Mouse (Mus musculus): ENCODE measurements around the gene Paf1.
"Not testable (repeated sequence)": the region's sequence is repeated elsewhere in the genome, so short reads cannot be mapped to it uniquely, and the experiment has no call there.

The Paf1 gene

DNA sequence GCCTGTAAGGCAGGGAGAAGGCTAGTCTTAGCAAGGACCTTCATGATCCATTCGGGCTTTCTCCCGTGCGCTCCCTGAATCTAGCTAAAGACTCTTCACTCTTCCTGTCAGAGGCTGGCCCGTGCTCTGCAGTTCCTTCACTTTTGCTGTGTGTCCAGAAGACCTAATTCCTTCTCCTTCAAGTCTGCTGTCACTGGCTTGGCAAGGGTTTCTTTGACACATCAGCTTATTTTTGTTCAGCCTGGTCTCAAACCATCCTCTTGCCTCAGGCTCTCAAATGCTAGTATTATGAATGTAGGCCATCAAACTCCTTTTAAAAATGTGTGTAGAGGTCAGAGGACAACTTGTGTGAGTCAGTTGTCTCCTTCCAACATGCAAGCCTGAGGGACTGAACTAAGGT lies 9.1 kb upstream of the Paf1 start:
- no peak for DNase-seq (ENCODE audit: low spot score in 2 of 2)

DNA sequence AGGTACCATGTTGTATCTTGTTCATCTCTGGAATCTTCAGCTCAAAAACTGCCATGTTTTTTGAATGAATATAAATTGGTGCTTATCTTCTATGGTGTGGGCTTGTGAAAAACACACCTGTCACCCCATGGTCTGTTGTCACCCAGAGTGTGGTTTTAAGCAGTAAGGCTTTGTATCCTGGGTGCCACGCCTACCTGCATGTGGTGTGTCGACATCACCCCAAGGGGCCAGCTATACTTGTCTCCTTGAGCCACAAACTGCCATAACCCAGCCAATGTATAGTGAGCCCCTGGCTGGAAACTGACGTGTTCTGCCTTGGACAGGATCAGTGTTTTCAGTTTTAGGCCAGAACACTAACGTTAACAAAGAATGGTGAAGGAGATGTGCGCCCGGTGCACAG lies 8.6 kb upstream of the Paf1 start:
- peak; percentile 52 to 58 for DNase-seq (ENCODE audit: low spot score in 2 of 2)

DNA sequence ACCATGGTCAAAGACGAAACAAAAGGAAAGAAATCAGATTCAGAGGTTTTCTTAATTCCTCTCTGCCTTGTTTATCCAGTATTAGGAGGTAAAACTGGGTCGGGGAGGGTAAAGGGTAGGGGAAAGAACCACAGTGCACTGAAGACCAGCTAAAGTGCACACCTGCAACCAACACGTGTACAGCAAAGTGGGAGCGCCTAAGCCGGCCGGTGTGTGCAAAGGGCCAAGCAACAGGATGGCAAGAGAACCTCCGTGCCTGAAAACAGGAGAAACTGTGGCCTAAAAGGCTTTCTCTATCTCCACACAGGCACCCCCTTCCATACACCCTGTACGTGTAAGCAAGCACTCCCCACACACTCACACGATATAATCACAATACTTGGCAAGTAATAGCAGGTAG lies 7.6 kb upstream of the Paf1 start:
- no peak for DNase-seq (ENCODE audit: low spot score in 2 of 2)

DNA sequence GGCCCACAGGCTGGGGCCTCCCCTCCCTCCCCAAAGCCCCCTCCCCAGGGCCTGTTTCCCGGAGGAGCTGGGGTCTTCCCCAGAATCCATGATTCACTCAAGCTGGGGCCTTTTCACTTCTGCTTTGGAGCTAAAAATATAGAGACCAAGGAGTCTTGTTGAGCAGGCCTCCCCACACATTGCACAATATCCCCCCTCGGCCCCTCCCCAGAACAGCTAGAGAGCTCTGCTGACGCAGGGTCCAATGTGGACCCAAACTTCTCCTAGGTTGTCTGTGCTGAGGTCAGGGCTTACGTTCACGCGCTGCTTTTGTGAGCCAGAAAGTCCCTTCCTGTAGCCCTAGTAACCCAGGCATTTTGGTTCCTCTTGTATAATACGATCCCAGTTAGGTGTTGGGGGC lies 6.7 kb upstream of the Paf1 start:
- no peak for DNase-seq (ENCODE audit: low spot score in 2 of 2)

DNA sequence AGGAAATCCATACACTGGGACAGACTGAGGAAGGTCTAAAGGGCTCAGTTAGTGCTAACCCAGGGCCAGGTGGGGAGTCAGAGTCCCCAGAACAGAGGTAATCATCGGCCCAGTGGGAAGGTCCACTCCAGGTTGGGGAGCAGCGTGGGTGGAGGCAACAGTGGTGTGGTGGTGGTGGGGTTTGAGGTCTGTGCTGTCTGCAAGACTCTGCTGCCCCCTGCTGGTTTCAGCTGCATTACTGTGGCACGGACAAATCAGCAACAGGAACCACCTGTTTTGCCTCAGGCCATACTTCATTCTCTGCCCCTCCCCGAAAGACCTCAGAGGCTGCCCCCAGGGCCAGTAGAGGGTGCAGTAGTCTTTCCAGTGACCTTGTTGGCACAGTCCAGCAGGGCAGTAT lies 6.3 kb upstream of the Paf1 start:
- DNase-seq (ENCODE audit: low spot score in 2 of 2) = peak; percentile 84 to 90

DNA sequence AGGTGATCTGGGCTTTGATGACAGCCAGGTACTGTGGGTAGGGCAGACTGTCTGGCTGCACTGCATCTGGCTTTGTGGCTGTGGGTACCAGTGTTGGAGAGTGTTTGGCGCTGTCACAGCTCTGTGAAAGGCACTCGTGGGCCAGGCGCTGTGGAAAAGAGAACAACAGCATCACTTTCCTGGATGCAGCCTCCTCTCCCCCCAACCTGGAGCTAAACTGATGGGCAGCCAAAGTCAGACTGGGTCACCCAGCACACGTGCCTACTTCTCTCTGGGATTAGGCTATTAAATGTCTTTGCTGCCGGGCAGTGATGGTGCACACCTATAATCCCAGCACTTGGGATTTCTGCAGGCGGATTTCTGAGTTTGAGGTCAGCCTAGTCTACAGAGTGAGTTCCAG lies 5.9 kb upstream of the Paf1 start:
- DNase-seq (ENCODE audit: low spot score in 2 of 2) = not testable (repeated sequence)

DNA sequence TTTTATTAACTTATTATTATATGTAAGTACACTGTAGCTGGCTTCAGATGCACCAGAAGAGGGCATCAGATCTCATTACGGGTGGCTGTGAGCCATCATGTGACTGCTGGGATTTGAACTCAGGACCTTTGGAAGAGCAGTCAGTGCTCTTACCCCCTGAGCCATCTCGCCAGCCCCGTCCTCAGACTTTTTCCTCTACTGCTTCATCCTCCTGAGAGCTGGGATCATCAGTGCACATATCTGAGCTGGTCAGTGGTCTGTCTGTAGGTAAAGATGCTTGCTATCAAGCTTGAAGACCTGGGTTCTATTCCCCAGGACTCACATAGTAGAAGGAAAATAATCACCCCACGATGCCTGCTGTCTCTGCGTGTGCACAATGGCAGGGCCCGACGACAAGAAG lies 5.4 kb upstream of the Paf1 start:
- not testable (repeated sequence) for DNase-seq (ENCODE audit: low spot score in 2 of 2)

DNA sequence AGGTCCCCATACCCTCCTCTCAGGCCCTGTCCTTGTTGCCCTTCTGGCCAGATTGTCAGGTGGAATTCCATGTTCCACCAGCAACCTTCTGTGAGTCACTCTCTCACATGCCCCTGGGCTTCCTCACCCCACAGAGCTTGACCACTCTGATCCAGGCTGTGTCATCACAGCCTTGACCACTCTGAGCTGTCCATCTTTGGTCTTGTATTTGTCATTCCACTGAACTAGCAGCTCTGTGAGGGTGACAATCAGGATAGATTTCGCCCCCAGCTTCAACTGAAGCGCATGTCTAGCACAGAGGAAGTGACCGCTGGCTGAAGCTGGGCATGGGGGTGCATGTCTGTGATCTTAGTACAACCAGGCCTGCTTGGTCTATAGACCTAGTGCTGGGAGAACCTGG lies 2.4 kb upstream of the Paf1 start:
- no peak for DNase-seq (ENCODE audit: low spot score in 2 of 2)

DNA sequence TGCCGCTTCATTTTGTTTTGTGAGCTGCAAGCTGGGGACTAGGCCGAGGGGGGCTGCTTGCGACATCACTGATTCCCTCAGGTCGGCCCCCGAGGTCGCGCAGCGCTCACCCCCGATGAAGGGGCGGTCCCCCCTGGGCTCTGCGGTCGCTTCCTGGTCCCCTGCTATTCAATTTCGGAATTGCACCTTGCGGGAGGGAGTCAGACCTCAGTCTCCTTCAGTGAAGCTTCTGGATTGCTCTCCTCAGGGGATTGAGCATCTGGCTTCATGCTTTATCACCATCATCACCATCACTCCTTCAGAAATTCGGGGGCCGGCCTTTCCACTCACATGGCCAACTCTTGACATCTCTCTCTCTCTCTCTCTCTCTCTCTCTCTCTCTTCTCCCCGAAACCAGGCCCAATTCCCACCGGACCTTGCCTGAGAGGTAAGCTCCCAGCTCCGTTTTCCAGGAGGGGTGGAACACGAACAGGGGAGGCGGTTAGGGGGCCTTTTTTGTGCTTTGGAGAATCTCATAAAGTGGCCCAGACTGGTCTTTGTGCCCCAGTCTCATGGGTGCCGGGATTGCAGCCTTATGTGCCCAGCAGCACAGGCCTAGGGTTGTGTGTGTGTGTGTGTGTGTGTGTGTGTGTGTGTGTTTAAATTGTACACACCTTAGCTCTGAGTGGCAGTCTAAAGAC lies 661 bp downstream of the Paf1 start:
- DNase-seq (ENCODE audit: low spot score in 2 of 2) = no peak

DNA sequence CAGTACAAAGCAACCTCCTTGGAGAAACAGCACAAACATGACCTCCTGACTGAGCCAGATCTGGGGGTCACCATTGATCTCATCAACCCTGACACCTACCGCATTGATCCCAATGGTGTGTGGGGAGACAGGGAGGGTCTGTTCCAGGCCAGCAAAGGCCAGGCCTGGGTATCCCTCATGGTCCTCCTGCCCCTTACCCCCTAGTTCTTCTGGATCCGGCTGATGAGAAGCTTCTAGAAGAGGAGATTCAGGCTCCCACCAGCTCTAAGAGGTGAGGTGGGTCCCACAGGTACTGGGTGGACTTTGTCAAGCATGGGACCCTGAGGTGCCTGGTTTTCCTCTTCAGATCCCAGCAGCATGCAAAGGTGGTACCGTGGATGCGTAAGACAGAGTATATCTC lies 2.7 kb downstream of the Paf1 start:
- DNase-seq (ENCODE audit: low spot score in 2 of 2) = no peak

DNA sequence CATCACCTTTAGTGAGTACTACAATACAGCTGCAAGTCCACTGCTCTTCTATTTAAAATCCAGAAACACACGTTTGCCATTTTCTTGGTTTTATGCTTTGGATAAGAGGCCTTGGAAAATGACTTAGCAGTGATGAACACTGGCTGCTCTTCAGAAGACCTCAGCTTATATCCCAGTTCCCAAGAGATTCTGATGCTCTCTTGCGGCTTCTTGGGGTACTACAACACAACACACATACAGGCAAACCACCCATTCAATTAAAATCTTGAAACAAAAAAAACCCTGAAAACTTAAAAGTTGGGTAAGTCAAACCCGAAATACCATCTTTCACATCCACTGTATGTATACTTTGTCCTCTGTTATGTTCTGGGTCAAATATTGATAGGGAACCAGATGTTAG lies 5.2 kb downstream of the Paf1 start:
- peak in 1 of 2 experiments; percentile 21 for DNase-seq (ENCODE audit: low spot score in 2 of 2)

DNA sequence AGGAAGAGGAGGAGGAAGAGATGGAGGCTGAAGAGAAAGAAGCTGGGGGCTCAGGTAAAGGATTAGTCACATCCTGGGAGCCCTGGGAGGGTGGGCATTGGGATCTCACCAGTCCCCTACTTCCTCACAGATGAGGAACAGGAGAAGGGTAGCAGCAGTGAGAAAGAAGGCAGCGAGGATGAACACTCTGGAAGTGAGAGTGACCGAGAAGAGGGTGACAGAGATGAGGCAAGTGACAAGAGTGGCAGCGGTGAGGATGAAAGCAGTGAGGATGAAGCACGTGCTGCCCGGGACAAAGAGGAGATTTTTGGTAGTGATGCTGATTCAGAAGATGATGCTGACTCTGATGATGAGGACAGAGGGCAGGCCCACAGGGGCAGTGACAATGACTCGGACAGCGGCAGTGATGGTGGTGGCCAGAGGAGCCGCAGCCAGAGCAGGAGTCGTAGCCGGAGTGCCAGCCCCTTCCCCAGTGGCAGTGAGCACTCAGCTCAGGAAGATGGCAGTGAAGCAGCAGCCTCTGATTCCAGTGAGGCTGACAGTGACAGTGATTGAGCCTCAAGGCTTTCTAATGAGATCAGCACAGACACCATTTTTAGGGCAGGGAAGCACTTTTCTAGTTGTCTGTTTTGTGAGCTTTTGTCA lies 6.1 kb downstream of the Paf1 start:
- DNase-seq (ENCODE audit: low spot score in 2 of 2) = no peak

DNA sequence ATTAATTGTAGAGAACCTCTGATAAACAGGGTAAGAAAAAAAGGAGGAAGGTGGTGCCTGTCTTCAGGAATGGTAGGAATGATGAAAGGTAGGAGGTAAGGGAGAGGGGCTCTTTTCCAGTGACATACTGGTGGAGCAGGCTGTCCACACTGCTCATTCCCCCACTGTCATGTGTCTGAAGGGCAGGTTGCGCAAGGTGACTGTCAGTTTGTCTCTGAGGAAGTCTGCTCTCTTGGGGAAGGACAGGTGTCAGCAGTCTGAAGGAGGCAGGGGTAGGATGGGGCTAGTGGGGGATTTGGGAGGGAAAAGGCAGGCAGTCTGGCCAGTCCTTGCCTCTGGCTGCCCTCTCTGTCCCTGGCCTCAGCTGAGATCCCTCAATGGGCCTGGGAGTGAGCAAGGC lies 8.3 kb downstream of the Paf1 start:
- DNase-seq (ENCODE audit: low spot score in 2 of 2) = no peak

DNA sequence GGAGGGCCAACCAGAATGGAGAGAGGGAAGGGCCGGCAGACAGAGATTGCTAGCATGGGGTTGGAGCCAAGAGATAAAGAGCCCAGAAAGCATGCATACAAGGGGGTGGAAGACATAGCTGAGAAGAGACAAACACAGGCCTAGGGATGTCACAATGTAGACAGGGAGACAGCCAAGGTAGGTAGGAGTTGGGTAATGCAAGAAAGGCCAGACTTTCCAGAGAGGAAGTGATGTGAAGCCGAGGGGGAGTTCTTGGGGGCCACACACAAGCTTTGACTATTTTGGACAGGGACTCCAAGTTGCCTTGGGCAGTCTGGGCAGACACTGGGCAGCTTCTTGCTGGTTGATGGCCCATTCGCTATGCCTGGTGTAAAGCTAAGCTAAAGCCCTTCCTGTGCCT lies 9.2 kb downstream of the Paf1 start:
- no peak for DNase-seq (ENCODE audit: low spot score in 2 of 2)

DNA sequence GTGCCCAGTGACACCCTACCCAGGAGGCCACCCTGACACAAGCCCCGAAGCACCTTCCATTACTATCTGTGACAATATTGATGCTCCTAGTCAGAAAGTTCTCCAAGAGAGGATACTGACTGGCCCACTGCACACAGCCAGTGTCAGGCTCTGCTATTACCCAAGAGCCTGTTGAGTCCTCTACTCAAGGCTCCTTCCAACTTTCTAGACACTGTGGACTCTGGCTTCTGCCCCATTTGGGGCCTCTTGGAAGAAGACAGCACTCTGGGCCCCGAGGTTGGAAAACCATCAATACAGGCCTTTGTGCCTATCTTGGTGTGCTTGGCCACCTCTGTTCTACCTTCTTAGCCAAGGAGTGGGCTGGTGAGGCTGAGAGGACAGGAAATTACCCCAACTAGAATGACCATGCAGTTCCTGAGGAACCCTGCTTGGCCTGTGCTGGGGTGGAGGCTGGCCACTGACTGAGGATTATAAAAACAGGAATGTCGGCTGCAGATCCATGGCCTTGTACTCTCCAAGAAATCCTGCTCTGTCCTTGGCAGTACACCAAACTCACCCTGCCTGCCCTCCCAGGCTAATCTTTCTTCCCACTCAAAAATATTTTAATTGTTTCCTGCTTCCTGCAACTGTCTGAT lies 18.2 kb downstream of the Paf1 start:
- DNase-seq (ENCODE audit: low spot score in 2 of 2) = no peak

DNA sequence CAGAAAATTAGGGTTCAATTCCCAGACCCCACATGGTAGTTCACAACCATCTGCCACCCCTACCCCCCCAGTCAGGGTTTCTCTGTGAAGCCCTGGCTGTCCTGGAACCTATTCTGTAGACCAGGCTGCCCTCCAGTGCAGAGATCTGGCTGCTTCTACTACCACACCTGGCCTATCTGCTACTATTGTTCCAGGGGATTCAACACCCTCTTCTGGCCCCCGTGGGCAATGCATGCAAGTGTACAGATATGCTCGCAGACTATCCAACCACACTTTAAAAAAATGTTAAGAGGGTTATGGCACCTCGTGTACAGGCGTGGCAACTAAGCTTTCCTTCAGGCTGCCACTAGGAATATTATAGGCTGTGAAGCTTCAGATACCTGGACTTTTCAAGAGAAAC lies 20.1 kb downstream of the Paf1 start:
- DNase-seq (ENCODE audit: low spot score in 2 of 2) = no peak

DNA sequence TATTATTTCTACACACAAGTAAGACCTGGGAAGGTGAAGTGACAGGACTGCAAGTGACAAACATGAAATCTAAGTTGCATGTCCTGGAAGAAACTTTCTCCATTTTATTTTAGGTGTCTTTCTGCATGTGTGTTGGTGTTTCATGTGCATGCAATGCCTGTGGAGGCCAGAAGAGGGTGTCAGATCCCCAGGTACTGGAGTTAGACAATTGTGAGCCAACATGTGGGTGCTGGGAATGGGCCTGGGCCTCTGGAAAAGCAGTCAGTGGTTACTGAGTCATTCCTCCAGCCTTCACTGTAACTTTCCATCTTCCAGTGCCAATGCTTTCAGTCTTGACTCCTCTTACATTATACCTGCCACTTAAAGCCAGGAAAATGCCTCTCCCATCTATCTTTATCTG lies 24.6 kb downstream of the Paf1 start:
- DNase-seq (ENCODE audit: low spot score in 2 of 2) = no peak

DNA sequence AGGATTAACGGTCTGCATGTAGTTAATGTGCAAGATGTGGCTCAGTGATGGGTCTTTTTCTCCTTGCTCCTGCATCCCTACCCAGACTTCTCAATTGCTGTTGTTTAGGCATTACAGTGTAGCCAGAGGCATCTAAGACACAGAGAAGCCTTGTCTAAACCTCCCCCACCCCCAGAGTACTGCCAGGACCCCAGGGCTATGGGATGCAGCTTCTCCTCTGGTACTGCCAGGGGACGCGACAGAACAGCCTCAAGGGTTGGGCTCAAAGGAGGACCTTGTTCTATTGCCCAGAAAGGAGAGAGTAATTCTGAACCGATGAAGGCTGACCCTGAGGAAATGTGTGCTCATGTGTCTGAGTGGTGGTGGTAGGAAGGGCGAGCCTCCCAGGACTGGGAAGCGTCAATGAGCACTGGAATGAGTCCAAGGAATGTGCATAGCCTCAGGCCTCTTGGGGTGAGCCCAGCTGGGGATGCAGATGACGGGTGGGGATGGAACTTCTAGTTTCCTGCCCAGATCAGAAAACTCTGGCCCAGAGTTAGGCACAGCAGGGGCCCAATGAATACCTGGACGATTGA lies 25.4 kb downstream of the Paf1 start:
- DNase-seq (ENCODE audit: low spot score in 2 of 2) = no peak

DNA sequence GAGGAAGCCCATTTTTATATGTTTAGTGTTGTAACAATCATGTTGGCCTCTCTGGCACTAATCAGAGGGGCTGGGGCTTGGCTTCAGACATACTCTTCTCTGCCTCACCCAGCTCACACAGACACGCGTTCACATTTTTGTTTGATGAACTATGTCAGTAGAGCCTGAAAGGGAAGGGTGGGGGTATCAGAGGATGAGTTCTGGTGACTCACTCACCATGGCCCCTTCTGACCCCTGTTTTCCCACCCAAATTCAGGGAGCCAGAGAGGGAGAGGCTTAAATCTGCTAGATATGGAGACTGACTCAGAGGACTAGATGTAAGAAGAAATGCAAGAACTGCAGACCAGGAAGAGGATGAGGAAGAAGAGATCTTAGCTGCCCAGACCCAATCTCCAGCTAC lies 26.7 kb downstream of the Paf1 start:
- no peak for DNase-seq (ENCODE audit: low spot score in 2 of 2)

DNA sequence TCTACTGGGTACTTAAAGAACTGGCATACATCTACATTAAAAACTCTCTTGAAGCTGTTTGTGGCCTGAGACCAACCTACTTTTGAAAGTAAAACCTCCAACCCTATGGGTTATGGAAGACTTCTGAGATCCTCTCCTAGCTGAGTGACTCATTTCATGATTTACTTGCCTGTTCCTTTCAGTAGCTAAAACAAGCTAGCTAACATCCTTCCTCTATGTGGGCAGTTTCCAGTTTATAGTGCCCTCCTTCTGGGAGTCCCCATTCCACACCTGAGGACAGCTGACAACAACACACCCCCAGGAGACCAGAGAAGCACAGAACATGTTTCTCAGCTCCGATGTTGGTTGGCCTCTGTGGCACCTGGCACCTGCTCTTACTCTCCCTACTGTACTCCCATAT lies 30.3 kb downstream of the Paf1 start:
- no peak for DNase-seq (ENCODE audit: low spot score in 2 of 2)

DNA sequence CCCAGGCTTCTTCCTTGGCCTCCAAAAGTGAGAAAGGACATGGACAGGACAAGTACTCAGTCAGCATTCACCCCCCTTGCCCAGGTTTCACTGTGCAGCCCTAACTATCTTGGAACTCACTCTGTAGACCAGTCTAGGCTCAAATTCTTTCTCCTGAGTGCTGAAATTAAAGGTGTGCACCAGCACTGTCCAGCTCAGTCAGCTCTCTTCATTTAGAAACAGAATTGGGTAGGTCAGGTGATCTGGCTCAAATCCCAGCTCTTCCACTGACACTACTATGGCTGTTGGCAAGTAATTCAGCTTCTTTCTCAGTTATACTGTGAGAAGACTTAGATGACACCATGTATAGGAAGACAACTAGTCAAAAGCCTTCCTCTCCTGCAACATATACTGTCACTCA lies 35.0 kb downstream of the Paf1 start:
- DNase-seq (ENCODE audit: low spot score in 2 of 2) = no peak

DNA sequence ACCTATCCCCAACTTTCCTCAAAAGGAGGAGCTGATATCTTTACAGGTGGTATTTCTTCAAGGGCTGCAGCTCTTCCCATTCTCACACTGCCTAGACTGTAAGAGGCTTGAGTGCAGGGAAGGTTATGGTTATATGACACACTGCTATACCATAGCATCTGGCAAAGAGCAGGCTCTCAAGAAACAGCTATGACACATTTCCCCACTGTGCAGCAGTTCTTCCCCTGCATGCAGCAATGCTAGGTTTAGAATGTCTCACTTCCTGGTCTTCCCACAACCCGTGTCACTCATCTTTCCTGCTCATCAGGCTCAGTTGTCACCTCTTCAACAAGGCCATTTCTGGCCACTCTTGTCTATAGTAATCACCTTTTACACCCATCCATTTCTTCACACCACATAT lies 37.8 kb downstream of the Paf1 start:
- DNase-seq (ENCODE audit: low spot score in 2 of 2) = no peak

DNA sequence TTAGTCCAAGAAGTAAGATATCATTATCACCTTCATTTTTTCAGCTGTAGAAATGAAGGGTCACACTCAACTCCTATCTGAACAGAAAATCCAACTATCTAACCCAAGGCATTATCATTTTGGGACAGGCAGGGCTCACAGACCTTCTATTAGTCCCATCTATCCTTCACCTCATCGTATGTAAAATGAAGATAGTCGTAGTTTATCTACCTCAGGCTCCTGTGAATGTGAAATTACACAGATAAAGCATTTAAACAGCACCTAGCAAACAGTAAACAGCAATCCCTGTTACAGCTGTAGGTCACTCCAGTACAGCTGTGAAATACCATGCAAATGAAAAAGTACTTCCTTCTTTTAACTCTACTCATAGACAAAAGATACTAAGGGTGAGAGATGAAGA lies 39.5 kb downstream of the Paf1 start:
- DNase-seq (ENCODE audit: low spot score in 2 of 2) = no peak
